Mouse (Mus musculus) myocyte (in vitro differentiated cells): ENCODE results near the gene Tcf7.

ENCODE experiments used
- POLR2A ChIP-seq: IDR thresholded peaks from one replicate; pipeline ENCODE4 v1.6.1; 2011; ENCODE audit warnings: low read depth, mild to moderate bottlenecking, control low read depth, moderate library complexity; ENCODE audit not compliant: insufficient read length
- REST ChIP-seq: IDR thresholded peaks from one replicate; pipeline ENCODE4 v1.6.1; 2011; ENCODE audit warnings: mild to moderate bottlenecking, control low read depth, moderate library complexity; ENCODE audit not compliant: insufficient read depth, insufficient read length
- SRF ChIP-seq: IDR thresholded peaks from one replicate; pipeline ENCODE4 v1.6.1; 2011; ENCODE audit warnings: low read depth; ENCODE audit not compliant: control insufficient read depth, insufficient read length
- TCF12 ChIP-seq: IDR thresholded peaks from one replicate; pipeline ENCODE4 v1.6.1; 2011; ENCODE audit warnings: mild to moderate bottlenecking, control low read depth; ENCODE audit not compliant: poor library complexity, insufficient read depth, severe bottlenecking
- USF1 ChIP-seq: IDR thresholded peaks from one replicate; pipeline ENCODE4 v1.6.1; 2011; ENCODE audit warnings: low read depth, mild to moderate bottlenecking, control low read depth, moderate library complexity

- TF ChIP-seq POLR2A (no peak), REST (no peak), TCF12 (no peak), USF1 (no peak), SRF (no peak)
These were observed 9.5 kb upstream of the Tcf7 start for GRCm38 (mm10) chr11:52292346-52292745.
